Mouse (Mus musculus) layer of hippocampus, adult 6 months (tissue): Measurements from ENCODE around the gene Taar8c. TPM values are rescaled to one million over a fixed set of nuclear protein-coding genes. Genes with fewer than 3 reads are reported as not detected.

Experiments used
- long read RNA-seq, 2 experiments: library from polyadenylated mRNA; unstranded; transcript quantifications; one replicate each; pipeline ENCODE4 v2.0.0; 2019 to 2020
- polyA plus RNA-seq: library from polyadenylated mRNA; unstranded; fragments of <200 nt; fragmentation: Nextera tagmentation; gene quantifications from 2 replicates; pipeline ENCODE4 v1.2.3, GENCODE M21; 2021

The Taar8c gene
- not detected in 2 replicates for polyA plus RNA-seq
- long read RNA-seq, experiment 1, result 0 reads
- long read RNA-seq, experiment 2, result 0 reads

DNA sequence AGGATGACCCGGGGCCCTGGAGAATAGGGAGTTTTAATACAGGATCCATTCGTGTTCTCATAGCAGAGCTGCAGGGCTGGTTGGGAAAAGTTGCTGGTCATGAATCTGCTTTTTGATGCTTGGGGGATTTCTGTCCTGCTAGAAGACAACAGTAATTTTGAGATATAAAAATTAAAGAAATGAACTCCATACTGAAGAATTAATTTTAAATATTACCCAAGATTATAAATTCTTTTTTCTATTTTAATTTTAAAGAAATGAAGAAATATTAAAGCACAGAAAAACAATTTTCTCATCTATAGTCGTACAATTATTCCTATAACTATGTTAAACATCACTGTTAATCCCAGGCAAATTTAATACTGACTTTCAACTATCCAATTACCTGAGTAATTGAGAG lies at the start of gene Taar8c:
Gene Taar8c, minus strand, starts transcription at position 101 of the 400 bp plus-strand sequence.

DNA sequence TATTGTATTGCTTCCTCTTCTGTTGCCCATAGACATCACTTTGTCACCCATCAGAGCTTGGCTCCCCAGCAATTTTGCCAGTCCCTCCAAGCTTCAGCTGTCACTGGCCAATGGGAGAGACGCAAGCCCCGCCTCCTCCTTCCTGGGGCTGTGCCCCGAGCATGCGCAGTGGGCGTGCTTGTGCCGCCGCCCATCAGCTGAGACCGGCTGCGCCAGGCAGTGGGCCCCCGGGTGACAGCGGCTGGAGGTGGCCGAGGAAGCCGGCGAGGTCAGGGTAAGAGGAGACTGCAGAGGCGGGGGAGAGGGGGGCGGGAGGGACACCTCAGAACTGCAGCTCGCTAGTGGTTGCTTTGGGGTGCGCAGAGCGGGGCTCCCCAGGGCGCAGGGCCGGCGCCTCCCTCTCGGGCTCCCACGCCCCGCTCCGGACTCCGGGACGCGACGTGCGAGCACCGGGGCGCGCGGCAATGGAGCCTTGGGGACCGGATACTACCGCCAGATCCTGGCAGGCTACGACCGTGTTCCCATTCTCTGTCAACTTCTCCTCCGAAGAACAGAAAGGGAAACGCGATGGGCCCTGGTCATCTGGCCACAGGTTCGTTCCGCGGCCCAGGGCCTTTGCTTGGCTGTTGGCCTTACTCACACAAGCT lies 47.5 kb upstream of the Taar8c start, which contains the start of gene Stx7:
Gene Stx7, plus strand, starts transcription at position 168 of the 647 bp plus-strand sequence.

DNA sequence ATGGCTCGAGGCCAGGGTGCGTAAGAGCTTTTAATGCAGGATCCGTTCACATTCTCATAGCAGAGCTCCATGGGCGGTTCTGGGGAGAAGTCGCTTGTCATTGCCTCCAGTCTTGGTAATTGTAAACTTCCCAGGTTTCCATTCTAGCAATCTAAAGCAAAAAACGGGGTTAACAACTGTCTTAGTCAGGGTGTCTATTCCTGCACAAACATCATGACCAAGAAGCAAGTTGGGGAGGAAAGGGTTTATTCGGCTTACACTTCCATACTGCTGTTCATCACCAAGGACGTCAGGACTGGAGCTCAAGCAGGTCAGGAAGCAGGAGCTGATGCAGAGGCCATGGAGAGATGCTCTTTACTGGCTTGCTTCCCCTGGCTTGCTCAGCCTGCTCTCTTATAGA lies 7.7 kb upstream of the Taar8c start, which contains the start of gene Taar9:
Gene Taar9, minus strand, starts transcription at position 101 of the 400 bp plus-strand sequence.

DNA sequence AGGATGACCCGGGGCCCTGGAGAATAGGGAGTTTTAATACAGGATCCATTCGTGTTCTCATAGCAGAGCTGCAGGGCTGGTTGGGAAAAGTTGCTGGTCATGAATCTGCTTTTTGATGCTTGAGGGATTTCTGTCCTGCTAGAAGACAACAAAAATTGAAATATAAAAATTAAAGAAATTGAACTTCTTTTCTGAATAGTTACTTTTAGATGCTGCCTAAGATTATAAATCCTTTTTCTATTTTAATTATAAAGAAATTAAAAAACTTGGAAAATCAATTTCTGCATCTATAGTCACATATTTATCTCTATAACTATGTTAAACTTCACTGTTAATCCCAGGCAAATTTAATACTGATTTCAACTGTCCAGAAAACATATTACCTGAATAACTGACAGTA lies 9.5 kb downstream of the Taar8c start, which contains the start of gene Taar8b:
Gene Taar8b, minus strand, starts transcription at position 101 of the 400 bp plus-strand sequence.

DNA sequence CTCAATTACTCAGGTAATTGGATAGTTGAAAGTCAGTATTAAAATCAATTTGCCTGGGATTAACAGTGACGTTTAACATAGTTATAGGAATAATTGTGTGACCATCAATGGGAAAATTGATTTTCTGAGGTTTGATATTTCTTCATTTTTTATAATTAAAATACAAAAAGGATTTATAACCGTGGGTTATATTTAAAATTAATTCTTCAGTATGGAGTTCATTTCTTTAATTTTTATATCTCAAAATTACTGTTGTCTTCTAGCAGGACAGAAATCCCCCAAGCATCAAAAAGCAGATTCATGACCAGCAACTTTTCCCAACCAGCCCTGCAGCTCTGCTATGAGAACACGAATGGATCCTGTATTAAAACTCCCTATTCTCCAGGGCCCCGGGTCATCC lies 25.5 kb downstream of the Taar8c start, which contains the start of gene Taar8a:
Gene Taar8a, plus strand, starts transcription at position 301 of the 400 bp plus-strand sequence.

Other genes with a start within 250 kb of the Taar8c start
- 0.15 and 0.20 TPM in 2 replicates for gene Vnn1, start 207.2 kb downstream of the Taar8c start, polyA plus RNA-seq
- gene Taar1, start 181.6 kb downstream of the Taar8c start, polyA plus RNA-seq, result not detected in 2 replicates
- not detected in 2 replicates for gene Taar2, start 163.3 kb downstream of the Taar8c start, polyA plus RNA-seq
- not detected in 2 replicates for gene Taar3, start 152.4 kb downstream of the Taar8c start, polyA plus RNA-seq
- not detected in 2 replicates for gene Taar4, start 141.4 kb downstream of the Taar8c start, polyA plus RNA-seq
- gene Taar5, start 131.2 kb downstream of the Taar8c start, polyA plus RNA-seq, result not detected in 2 replicates
- not detected in 2 replicates for gene Taar6, start 116.3 kb downstream of the Taar8c start, polyA plus RNA-seq
- not detected in 2 replicates for gene Taar7a, start 108.4 kb downstream of the Taar8c start, polyA plus RNA-seq
- gene Taar7b, start 102.0 kb downstream of the Taar8c start, polyA plus RNA-seq, result not detected in 2 replicates
- gene Taar7d, start 74.7 kb downstream of the Taar8c start, polyA plus RNA-seq, result not detected in 2 replicates
- gene Taar7e, start 64.3 kb downstream of the Taar8c start, polyA plus RNA-seq, result not detected in 2 replicates
- not detected in 2 replicates for gene Taar7f, start 52.4 kb downstream of the Taar8c start, polyA plus RNA-seq
- not detected in 2 replicates for gene Taar8a, start 25.4 kb downstream of the Taar8c start, polyA plus RNA-seq
- gene Taar8b, start 9.6 kb downstream of the Taar8c start, polyA plus RNA-seq, result not detected in 2 replicates
- not detected in 2 replicates for gene Taar9, start 7.6 kb upstream of the Taar8c start, polyA plus RNA-seq
- gene Stx7, start 47.4 kb upstream of the Taar8c start, polyA plus RNA-seq, result 176 and 202 TPM in 2 replicates
- 3.4 and 4.2 TPM in 2 replicates for gene Moxd1, start 121.6 kb upstream of the Taar8c start, polyA plus RNA-seq